ENCODE assay signal across 9 mouse cellular contexts in genomic region chr13:112330919-112331681, GRCm38 (mm10). TPM values are rescaled to one million over a fixed set of nuclear protein-coding genes. Genes with fewer than 3 reads are reported as not detected.
A peak's percentile ranks its signal among the peaks of the same experiment; 100 is the strongest.
DNase-seq lines count a peak whose midpoint lies in the region; ATAC-seq lines count a peak whose summit lies in the region.
"Had no signal": no experiment of that assay in that cellular context is flagged by ENCODE, and none has a peak within 500 bp of the region (broad histone marks: within the 10 kb centered on the region; RNA-seq: fewer than 3 reads in every experiment).

No protein-coding gene starts in this region.

- peak; percentile 86 for ATAC-seq in forebrain, embryonic 16.5 days

- H3K4me2 ChIP-seq in forebrain, embryonic 16.5 days (ENCODE audit: low read length): peak overlapping the region; percentile 3; the same call in 1 of the 2 replicates

- H3K9ac ChIP-seq in forebrain, embryonic 16.5 days (replicated peaks; ENCODE audit: low read depth, low read length): no peak overlapping the region

- peak; percentile 34 for DNase-seq in gastrocnemius, postnatal 25 days
- DNase-seq in gastrocnemius, postnatal 36 days: no peak
- DNase-seq in brain, adult 2 months (ENCODE audit: low read depth, low spot score): peak; percentile 52
- peak; percentile 48 for DNase-seq in kidney, postnatal 14 days
- peak; percentile 66 for DNase-seq in skeletal muscle tissue, adult 2 months (ENCODE audit: low read depth, low spot score)
- DNase-seq in lung, postnatal 14 days: no peak
- DNase-seq in layer of hippocampus, postnatal 36 days: no peak

- H3K4me3 ChIP-seq in forebrain, embryonic 16.5 days (replicated peaks; ENCODE audit: low read length): no peak overlapping the region

- H3K27ac ChIP-seq in forebrain, embryonic 16.5 days (ENCODE audit: low read length): peak overlapping the region; percentile 46

- 28% methylated on average over 8 of the region's 8 CpGs for WGBS in forebrain, embryonic 16.5 days

- no peaks in the 10 kb centered on the region for H3K9me3 ChIP-seq in forebrain, embryonic 16.5 days (ENCODE audit: control insufficient read depth, low read length)

- no peaks in the 10 kb centered on the region for H3K36me3 ChIP-seq in forebrain, embryonic 16.5 days (ENCODE audit: control insufficient read depth, insufficient read depth)

- H3K4me1 ChIP-seq in forebrain, embryonic 16.5 days (replicated peaks; ENCODE audit: control insufficient read depth, insufficient read depth, low read length): peaks cover 11% of the 10 kb centered on the region

- intact Hi-C loops in gastrocnemius, postnatal 36 days (cut with DNase I): no loop called here

- H3K27me3 ChIP-seq in forebrain, embryonic 16.5 days (replicated peaks; ENCODE audit: control insufficient read depth, insufficient read depth, low read length): no peaks in the 10 kb centered on the region
- H3K27me3 ChIP-seq: CH12.LX had no signal

RNA-seq across cellular contexts. Expression of gene Ankrd55, which starts 42.8 kb away (rescaled TPM):
- not detected for total RNA-seq in gastrocnemius, postnatal 25 days (2021)
- not detected for total RNA-seq in gastrocnemius, postnatal 36 days (2021)
- polyA plus RNA-seq in forebrain, embryonic 16.5 days (2015; fragmentation: Nextera tagmentation; extraction: Ambion mirVana): 3.2 and 4.9 TPM in 2 replicates
- total RNA-seq in layer of hippocampus, postnatal 36 days (2021): 1 to 10 TPM; 3.3 to 3.5 TPM

Comparison
In these comparisons a context has a peak if more than half of its experiments do, and no peak if none do; other contexts are left out.
1. DNase-seq: peak in gastrocnemius, postnatal 25 days (single experiment), brain, adult 2 months (single experiment), kidney, postnatal 14 days (single experiment) and skeletal muscle tissue, adult 2 months (single experiment); none in gastrocnemius, postnatal 36 days (0 of 2), lung, postnatal 14 days (single experiment) and layer of hippocampus, postnatal 36 days (0 of 2).
2. RNA of gene Ankrd55, which starts 42.8 kb away (total RNA-seq): 3.3 to 3.5 TPM in layer of hippocampus, postnatal 36 days; not detected in gastrocnemius, postnatal 25 days and not detected in gastrocnemius, postnatal 36 days; every median in the first group is over 4 times any median in the second.